Mouse (Mus musculus) urinary bladder, adult 2 months (tissue): Measurements from ENCODE around the gene Aco1. TPM values are rescaled to one million over a fixed set of nuclear protein-coding genes. Genes with fewer than 3 reads are reported as not detected.

Source experiments
- DNase-seq: peaks from one replicate; pipeline ENCODE4 v3.0.0; 2022; ENCODE audit warnings: low spot score
- polyA plus RNA-seq: library from polyadenylated mRNA; depleted of rRNA; stranded (reverse); fragments of >200 nt; gene quantifications from 2 replicates; pipeline ENCODE4 v1.2.3, GENCODE M21; 2012

Aco1 gene
- polyA plus RNA-seq, 1 experiment: 58.4 TPM

DNA sequence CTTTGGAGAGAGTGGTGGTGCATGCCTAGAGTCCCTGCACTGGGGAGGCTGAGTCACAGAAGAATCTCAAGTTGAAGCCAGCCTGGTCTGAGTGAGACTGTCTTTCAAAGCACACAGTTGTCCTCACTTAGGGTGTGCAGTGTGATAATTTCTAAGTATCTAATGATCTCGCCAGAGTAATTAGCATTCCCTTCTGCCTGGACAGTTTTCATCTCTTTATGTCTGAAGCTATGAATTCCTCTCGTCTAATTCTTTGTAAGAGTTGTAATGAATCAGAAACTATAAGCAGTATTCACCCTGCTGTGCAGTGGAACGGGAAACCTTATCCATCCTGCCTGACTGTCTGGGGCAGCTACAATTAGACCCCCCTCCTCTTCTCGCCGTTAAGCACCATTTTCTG lies 64.8 kb downstream of the Aco1 start:
- no peak for DNase-seq

DNA sequence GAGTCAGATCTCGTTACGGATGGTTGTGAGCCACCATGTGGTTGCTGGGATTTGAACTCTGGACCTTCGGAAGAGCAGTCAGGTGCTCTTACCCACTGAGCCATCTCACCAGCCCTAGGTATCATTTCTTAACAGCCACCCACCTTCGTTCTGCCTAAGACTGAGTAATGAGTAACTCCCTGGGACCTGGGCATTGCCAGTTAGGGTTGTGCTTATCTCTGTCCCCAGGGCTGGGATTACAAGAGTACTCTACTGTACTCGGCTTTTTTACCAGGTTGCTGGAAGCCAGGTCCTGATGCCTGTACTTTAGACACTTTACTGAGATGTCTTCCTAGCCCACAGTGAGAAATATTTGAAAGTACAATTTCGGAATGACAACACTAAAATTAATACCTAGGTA lies 69.3 kb downstream of the Aco1 start:
- no peak for DNase-seq

- DNase-seq: no peak
Observed at GRCm38 (mm10) chr4:40217910-40218309, 75.0 kb downstream of the Aco1 start.

DNA sequence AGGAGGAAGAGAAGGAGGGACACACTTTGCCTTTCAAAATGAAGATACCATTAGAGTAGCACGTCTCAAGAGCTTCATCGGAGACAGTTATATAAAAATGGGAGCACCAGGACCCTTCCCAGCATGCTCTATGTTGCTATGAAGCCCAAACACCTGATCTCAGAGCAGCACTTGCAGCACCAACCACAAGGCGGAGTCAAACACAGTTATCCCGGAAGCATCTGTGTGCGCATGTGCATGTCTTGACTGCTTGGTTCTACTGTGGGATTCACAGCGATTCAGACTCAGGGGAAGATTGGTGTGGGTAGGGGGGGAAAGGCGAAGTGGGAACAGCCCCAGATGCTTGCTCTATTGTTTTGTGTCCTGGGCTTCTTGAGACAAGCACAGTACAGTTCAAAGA lies 75.5 kb downstream of the Aco1 start:
- no peak for DNase-seq

DNA sequence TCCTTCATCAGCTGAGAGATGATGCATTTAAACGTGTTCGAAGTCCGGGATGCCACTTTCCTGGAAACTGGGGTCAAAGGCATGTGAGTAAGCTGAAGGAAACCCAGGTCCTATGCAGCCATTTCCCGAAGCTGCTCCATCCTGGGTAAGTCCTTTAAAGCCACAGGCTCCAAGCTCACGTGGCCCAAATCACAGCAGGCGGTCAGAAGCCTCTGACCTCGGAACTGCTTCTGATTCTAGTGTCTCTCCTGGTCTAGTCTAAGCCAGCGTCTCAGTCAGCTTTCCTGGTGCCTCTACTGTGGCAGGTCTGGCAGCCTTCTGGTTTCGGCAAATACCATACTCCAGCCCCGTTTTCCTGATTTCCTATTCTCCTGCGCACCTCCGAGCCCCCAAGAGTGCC lies 77.6 kb downstream of the Aco1 start:
- no peak for DNase-seq

DNA sequence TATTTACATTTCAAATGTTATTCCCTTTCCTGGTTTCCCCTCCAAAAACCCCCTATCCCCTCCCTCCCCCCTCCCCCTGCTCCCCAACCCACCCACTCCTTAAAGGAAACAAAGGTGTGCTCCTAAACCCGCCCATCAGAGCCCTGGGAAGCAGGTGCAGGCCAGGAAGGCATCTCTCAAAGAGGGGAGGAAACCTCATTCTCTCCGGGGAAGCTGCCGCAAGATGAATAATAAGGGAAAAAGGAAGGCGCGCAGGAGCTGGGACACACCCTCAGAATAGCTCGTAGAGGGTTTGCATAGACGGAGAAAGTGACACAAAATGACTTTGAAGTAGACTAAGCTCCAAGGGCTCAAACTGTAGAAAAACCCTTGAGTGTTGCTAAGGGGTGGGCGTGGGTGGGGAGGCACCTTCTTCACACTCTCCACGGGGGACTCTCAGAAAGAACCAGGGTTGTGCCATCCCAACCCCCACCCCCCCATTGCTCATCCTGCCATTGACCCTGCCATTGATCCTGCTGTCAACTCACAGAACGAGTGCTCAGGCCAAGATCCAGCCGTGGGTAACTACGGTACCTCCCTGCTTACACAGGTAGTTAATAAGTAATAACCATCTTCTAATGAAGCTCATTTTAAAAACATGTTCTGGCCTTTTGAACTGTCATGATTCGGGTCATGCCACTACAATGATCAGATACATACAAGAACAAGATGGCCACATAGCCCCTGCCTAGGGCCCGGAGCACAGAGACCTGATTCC lies 78.3 kb downstream of the Aco1 start:
- DNase-seq: no peak

- no peak for DNase-seq
Observed at GRCm38 (mm10) chr4:40221876-40222585, 79.2 kb downstream of the Aco1 start.

GRCm38 (mm10) chr4:40226095-40226494 lies 83.2 kb downstream of the Aco1 start:
- DNase-seq: no peak

- no peak for DNase-seq
Observed at GRCm38 (mm10) chr4:40227131-40227530, 84.2 kb downstream of the Aco1 start.

GRCm38 (mm10) chr4:40227886-40228285 lies 85.0 kb downstream of the Aco1 start:
- DNase-seq: no peak

- DNase-seq: no peak
Observed at GRCm38 (mm10) chr4:40229723-40230122, 86.8 kb downstream of the Aco1 start.

GRCm38 (mm10) chr4:40233062-40233664 lies 90.3 kb downstream of the Aco1 start:
- DNase-seq: no peak

DNA sequence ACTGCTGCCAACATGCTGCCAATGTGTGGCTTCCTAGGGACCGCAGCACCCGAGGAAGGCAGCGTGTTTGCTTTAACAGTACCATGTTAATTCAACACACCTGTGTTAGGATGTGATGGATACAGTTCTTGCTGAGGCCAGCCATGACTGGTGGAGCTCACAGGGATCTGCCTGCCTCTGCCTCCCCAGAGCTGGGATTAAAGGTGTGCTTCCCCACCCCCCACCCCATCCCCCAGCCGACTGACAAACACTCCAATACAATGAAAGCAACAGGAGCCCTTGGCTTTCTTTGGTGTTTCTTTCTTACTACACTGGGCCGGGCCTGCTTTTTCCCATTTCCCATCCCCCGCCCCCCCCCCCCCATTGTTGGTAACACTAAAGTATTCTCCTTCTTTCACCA lies 91.4 kb downstream of the Aco1 start:
- no peak for DNase-seq

GRCm38 (mm10) chr4:40236829-40237228 lies 93.9 kb downstream of the Aco1 start:
- no peak for DNase-seq

DNA sequence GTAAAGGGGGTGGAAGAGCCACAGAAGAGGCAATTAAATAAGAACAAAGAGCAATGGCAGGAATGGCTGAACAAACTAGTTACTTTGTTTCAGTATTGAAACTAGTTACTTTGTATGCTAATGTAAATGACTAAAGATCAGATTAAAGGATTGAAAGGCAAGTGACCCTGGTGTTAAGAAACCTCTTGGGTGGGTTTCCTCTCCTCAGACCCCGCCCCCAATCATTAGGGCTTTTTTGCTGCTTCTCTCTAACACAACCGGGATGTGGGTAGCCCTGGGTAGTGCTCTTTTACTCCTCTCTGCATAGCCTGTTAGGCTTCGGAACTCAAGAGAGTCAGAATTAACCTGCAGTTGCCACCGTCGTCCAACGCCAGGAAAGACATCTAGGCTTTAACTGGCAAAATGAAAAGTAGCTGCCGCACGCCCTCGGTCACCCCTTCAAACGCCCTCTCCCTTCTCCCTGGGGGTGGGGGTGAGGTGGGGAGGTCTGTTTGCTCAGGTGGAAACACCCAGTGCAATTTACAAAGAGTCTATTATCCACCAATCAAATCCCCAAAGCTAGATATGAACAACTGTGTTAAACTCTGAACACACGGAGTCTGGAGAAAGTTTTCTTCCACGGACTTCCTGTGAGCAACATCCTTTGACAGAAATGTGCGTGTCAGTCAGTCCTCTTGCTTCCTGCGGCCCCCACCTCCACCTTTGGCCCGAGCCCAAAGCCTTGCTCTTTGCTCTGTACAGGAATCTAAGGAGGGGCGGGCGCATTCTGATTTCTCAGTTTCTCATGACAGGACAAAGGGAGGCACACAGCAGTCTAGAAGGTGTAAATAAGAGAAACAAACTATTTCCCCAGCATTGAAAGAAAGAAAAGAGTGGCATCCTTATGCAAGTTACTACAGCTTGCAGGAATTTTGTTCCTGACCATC lies 95.9 kb downstream of the Aco1 start:
- no peak for DNase-seq

DNA sequence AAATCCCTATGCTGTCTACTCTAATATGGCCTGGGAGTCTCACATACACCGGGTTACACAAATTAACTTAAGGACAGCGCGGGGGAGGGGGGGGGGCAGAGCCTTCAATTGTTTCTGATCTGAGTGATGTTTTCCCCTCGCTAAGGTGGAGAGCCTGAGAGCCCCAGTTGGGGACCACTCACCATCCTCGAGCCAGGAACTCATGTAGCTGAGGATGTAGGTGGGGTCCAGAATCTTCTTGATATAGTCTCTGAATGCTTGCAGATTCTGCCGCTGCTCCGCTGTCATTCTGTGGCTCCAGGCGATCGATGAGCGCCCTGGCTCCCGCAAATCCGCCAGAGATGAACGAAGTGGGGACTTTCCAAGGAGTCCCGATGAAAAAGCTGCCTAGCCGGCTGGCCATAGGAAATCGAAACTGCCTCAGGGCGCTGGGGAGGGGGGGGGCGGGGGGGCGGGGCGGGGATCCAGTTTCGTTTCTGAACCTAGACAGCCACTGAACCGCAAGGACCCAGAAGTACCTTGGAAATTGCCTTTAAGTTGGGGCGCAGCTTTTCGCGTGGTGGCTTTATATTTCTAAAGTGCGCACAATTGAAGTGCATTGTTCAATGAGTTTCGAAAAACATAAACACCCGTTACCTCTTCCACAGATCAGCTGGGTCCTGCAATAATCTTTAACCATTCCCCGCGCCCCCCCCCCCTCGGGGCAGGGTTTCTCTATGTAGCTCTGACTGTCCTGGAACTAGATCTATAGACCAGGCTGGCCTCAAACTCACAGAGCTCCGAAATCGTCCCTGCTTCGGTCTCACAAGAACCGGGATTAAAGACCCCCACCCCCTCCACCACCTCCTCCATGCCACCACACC lies 96.8 kb downstream of the Aco1 start, which contains the start of gene Ddx58:
Gene Ddx58 (minus strand): TSS at position 420 of the 863 bp plus-strand sequence.
- DNase-seq: peak; percentile 30

- no peak for DNase-seq
Observed at GRCm38 (mm10) chr4:40240272-40240744, 97.4 kb downstream of the Aco1 start.

DNA sequence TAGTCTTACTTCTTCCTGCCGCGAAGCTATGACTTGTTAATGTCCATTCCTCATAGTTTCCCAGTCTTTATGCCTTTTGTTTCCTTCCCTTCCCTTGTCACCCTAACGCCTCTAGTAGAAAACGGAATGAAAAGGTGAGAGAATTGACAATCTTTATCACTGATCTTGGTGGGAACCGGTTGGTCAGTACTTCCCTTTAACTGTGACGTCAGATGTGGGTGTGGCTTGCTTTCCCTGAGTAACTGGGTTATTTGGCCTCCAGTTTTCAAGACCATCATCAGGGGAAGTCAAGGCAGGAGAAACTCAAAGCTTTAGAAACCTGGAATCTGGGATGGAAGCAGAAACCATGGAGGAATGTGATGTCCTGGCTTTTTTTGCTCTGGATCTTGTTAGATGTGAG lies 99.0 kb downstream of the Aco1 start:
- DNase-seq: no peak

- no peak for DNase-seq
Observed at GRCm38 (mm10) chr4:40243006-40243405, 100.1 kb downstream of the Aco1 start.

DNA sequence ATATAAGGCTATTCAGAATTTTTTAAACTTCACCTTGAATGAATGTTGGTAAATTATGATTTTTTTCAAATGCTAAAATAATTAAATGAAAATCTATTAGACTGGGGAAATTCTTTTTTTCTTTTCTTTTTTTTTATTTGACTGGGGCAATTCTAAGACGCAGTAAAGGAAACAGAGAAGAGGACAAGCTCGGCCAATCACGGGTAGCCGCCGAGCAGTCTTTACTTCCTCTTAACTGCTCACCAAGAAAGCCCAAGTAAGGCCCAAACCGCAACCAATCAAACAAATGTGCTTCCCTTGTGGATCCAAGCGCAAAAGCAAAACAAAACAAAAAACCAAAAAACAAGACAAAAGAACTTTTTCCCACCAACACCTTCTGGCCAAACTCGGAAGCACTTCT lies 101.2 kb downstream of the Aco1 start:
- no peak for DNase-seq
